Mouse (Mus musculus): Measurements from ENCODE around the gene Hpn.

DNA sequence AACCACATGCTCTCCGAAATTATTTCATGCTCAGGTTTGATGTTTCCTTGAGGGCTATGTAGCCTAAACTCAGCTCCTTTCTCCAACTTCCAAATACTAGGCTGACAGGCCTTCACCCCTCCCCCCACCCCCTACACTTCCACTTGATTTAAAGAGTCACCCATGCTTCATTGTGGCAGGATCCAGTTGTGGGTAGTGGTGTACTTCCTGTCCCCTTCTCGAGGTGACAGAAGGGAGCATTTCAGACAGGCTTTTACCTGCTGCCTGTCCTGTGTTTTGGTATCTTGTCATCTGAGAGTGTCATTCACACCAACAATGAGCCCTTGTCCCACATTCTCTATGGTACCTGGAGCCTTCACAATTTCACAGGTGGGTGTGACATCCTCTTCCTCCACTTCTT, 27.8 kb downstream of the Hpn start:
- TF ChIP-seq CTCF (IDR thresholded peaks at IDR 0.05; ENCODE audit: insufficient read depth, low read depth, low read length), result no peak
- TF ChIP-seq POLR2A (IDR thresholded peaks at IDR 0.05; ENCODE audit: insufficient read depth, low read depth, low read length), result no peak
